Mouse (Mus musculus): ENCODE measurements around the gene Cdk5. TPM values are rescaled to one million over a fixed set of nuclear protein-coding genes. Genes with fewer than 3 reads are reported as not detected.
A peak's percentile ranks its signal among the peaks of the same experiment; 100 is the strongest.

Gene Cdk5
- polyA plus RNA-seq, 1 experiment from 2014 or later: 58.1 TPM

DNA sequence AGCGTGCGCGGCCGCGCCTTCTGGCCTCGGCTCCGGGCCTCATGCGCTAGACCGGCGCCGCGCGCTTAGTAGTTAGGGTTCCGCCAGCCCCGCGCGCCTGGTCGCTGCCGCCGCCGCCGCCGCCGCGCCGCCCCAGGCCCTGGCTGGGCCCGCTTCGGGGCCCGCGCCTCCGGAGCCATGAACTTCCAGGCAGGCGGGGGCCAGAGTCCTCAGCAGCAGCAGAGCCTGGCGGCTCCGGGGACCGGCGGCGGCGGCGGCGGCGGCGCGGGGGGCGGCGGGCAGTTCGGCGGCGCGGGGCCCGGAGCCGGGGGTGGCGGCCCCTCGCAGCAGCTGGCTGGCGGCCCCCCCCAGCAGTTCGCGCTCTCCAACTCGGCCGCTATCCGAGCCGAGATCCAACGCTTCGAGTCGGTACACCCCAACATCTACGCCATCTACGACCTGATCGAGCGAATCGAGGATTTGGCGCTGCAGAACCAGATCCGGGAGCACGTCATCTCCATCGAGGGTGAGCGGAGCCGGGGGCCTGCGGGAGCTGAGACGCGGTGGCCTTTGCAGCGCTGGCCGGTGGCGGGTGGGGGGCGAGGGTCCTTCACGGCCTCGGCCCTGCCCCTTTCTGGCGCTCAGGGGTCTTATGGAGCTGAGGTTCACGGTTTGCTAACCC, 28.8 kb upstream of the Cdk5 start, which contains the start of gene Agap3:
Gene Agap3, plus strand, starts transcription at position 148 of the 661 bp plus-strand sequence.
- peak; percentile 94 for DNase-seq (ENCODE audit: low spot score, missing footprints)
- under 1% methylated on average over 40 of the region's 85 CpGs for WGBS
- Histone ChIP-seq H3K4me1 (ENCODE audit: control insufficient read depth, insufficient read depth, low read length) (peaks cover 41% of the 10 kb centered on the region), H3K36me3 (ENCODE audit: control insufficient read depth, insufficient read depth, low read length) (no peaks in the 10 kb centered on the region), H3K27me3 (ENCODE audit: control insufficient read depth, insufficient read depth, low read length) (no peaks in the 10 kb centered on the region; the same call in 1 of the 2 replicates), H3K9me3 (ENCODE audit: control insufficient read depth, low read length) (no peaks in the 10 kb centered on the region), H3K9ac (ENCODE audit: low read length) (peak within 1 kb of the TSS; percentile 97), H3K4me2 (peak within 1 kb of the TSS; percentile 93), H3K4me3 (ENCODE audit: low read depth, low read length) (peak within 1 kb of the TSS; percentile 98), H3K27ac (ENCODE audit: low read depth, low read length) (peak within 1 kb of the TSS; percentile 85)
- ATAC-seq (ENCODE audit: low FRiP score): peak; percentile 3; the same call in 1 of the 2 replicates

DNA sequence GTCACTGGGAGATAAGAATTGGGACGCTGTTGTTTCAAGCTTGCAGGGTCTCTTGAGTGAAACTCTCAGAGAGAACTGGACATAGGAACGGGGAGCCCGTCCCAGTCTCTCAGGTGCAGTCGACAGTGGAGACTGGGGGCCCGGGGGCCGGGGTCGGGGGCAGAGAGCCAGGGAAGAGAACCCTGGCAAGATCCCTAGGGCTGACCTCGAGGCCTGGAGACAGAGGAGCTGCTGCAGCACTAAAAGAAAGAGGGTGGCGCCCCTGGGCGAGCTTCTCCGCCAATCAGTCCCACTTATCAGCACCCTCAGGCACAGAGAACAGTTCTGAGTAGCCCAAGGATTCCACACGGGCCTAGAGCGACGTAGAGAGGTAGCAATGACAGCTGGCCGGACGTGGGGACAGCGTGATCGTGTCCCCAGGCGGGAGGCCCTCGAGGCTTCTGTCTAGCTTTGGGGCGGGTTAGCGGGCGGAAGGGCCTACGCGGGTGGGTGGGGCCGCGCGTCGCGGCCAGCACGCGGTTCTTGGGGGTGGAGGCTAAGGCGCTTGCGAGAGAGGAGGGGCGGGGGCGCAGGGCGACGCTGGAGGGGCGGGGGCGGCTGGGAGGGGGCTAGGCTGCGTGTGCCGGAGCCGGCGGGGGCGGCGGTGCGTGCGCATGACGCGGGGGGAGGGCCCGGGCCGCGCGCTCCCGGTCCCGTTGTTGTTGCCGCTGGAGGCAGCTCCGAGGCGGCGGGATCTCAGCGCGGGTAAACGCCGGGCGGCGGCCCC, 28.1 kb upstream of the Cdk5 start:
- peak overlapping the region; percentile 98 for H3K4me3 ChIP-seq (ENCODE audit: low read depth, low read length)
- peak overlapping the region; percentile 93 for H3K4me2 ChIP-seq
- no peaks in the 10 kb centered on the region for H3K36me3 ChIP-seq (ENCODE audit: control insufficient read depth, insufficient read depth, low read length)
- H3K9me3 ChIP-seq (ENCODE audit: control insufficient read depth, low read length): no peaks in the 10 kb centered on the region
- H3K27ac ChIP-seq (ENCODE audit: low read depth, low read length): peak overlapping the region; percentile 85
- DNase-seq (ENCODE audit: low spot score, missing footprints) (peak; percentile 98), ATAC-seq (ENCODE audit: low FRiP score) (peak; percentile 79)
- peak overlapping the region; percentile 97 for H3K9ac ChIP-seq (ENCODE audit: low read length)
- WGBS: 4% methylated on average over 36 of the region's 66 CpGs
- peaks cover 41% of the 10 kb centered on the region for H3K4me1 ChIP-seq (ENCODE audit: control insufficient read depth, insufficient read depth, low read length)
- no peaks in the 10 kb centered on the region; the same call in 1 of the 2 replicates for H3K27me3 ChIP-seq (ENCODE audit: control insufficient read depth, insufficient read depth, low read length)

DNA sequence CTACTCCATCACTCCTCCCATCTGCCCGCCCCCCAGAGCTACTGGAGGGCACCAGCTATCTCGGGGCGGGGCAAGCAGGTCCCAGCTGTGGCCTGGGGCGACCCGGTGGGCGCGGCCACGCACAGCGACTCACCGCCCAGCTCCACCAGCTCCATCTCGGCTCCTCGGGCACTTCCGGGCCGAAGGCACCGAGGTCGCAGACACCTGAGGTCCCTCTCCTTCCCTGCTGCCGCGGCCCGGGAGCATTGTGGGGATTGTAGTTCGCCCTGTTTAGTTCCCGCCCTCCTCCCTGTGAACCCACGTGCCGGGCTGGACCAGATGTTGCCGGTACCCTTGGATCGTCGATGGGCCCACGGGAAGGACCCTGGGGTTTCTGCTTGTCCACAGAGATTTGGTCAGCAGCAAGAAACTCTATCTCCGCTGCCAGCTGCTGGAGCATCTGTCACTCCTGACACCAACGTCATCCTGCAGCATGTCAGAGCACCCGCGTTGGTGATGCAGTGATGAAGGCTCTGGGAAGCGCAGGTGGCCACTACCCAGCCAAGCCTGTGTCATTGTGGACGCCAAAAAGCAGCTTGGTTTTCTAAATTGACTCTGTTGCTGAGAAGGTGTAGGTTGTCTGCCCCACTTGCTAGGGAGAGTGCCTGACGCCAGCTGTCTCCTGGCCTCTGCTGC, 24.4 kb upstream of the Cdk5 start, which contains the start of gene Tmub1:
Gene Tmub1, minus strand, starts transcription at position 231 of the 675 bp plus-strand sequence.
- Histone ChIP-seq H3K36me3 (ENCODE audit: control insufficient read depth, insufficient read depth, low read length) (peaks cover 6% of the 10 kb centered on the region; the same call in 1 of the 2 replicates), H3K27ac (ENCODE audit: low read depth, low read length) (peak within 1 kb of the TSS; percentile 5; the same call in 1 of the 2 replicates), H3K9ac (ENCODE audit: low read length) (peak within 1 kb of the TSS; percentile 70), H3K4me3 (ENCODE audit: low read depth, low read length) (peak within 1 kb of the TSS; percentile 51), H3K4me1 (ENCODE audit: control insufficient read depth, insufficient read depth, low read length) (peaks cover 24% of the 10 kb centered on the region), H3K9me3 (ENCODE audit: control insufficient read depth, low read length) (no peaks in the 10 kb centered on the region), H3K27me3 (ENCODE audit: control insufficient read depth, insufficient read depth, low read length) (no peaks in the 10 kb centered on the region; the same call in 1 of the 2 replicates), H3K4me2 (peak within 1 kb of the TSS; percentile 74)
- peak; percentile 54 for ATAC-seq (ENCODE audit: low FRiP score)
- peak; percentile 97 for DNase-seq (ENCODE audit: low spot score, missing footprints)
- WGBS: 2% methylated on average over 34 of the region's 34 CpGs

DNA sequence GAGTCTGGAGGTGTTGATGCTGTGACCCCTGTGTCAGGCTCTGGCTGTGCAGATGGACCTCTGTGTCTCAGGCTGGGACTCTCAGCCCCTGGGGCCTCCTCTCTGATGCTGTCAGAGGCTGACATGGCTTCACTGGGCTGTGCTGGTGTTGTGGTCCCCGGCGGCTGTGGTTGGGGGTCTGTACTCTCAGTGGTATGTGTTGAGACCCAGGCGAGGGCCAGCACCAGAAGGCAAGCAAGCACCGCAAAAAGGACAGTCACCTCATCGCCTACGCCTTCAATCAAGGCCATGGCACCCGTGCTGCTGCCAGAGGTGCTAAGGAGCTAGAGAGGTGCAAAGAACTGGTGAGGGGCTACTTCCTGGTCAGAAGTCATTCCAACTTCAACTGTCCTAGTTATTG, 23.3 kb upstream of the Cdk5 start:
- 92% methylated on average over 7 of the region's 7 CpGs for WGBS
- Histone ChIP-seq H3K36me3 (ENCODE audit: control insufficient read depth, insufficient read depth, low read length) (peaks cover 6% of the 10 kb centered on the region; the same call in 1 of the 2 replicates), H3K9ac (ENCODE audit: low read length) (no peak overlapping the region), H3K9me3 (ENCODE audit: control insufficient read depth, low read length) (no peaks in the 10 kb centered on the region), H3K4me2 (no peak overlapping the region; the same call in 1 of the 2 replicates), H3K27ac (ENCODE audit: low read depth, low read length) (no peak overlapping the region), H3K4me1 (ENCODE audit: control insufficient read depth, insufficient read depth, low read length) (peaks cover 24% of the 10 kb centered on the region), H3K27me3 (ENCODE audit: control insufficient read depth, insufficient read depth, low read length) (no peaks in the 10 kb centered on the region; the same call in 1 of the 2 replicates), H3K4me3 (ENCODE audit: low read depth, low read length) (no peak overlapping the region)
- DNase-seq (ENCODE audit: low spot score, missing footprints): no peak
- no peak for ATAC-seq (ENCODE audit: low FRiP score)

DNA sequence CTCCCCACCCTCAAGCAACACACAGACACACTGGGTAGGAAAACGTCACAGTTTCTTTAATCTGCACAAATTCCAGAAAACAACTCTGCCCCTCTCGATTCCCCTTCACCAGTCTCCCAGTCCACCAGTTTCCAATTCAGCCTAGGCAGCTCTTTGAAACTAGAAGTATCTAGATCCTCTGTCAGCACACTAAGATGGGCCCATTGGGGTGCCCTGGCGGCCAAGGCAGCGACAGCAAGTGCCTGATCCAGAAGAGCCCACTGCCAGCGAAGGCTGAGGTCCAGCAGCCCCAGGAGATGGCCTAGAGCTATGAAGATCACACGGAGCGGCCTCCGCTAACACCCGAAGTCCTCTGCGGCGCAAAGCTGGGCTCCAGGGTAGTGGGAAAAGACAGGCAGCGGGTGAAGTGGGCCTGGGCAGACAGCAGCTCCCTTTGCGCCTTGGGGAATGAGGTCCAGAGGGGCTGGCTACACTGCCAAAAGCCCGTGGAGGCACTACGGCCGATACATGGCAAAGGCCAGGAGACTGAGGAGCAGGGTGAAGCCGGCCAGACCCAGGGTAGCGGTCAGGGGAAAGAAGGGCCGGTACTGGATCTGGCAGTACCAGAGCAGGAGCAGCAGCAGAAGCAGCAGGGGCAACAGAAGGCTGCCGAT, 22.2 kb upstream of the Cdk5 start:
- H3K4me1 ChIP-seq (ENCODE audit: control insufficient read depth, insufficient read depth, low read length): peaks cover 20% of the 10 kb centered on the region
- peak; percentile 5 for ATAC-seq (ENCODE audit: low FRiP score)
- WGBS: 61% methylated on average over 20 of the region's 20 CpGs

DNA sequence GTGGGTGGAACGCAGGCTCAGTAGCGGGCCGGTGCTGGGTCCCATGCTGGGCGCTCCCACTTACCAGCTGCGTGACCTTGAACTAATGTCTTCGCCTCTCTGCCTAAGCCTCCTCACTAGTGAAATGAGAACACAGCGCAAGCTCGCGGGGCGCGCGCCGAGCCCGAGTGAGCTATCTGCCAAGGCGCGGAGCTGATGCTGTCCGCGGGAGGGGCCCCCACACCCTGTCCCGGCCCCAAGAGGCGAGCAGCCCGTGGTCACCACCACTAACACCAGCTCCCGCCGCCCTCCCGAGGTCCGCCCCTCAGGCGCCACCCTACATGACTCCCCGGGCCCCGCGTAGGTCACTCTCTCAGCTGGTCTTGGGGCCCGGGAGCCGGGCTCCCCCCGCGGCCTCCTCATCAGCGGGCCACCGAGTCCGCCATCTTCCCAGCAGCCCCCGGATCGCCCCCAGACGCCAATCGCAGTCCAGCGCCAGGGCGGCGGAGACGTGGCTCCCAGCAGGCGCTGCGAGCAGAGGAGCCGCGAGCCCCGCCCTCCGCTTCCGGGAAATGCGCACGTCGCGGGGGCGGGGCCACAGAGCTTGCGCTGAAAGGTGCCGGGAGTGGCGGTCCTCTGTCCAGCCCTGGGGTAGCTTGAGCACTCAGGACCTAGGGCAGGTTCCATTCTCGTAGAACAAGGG, 21.6 kb upstream of the Cdk5 start, which contains the start of gene Fastk:
Gene Fastk, minus strand, starts transcription at position 542 of the 682 bp plus-strand sequence.
- peaks cover 6% of the 10 kb centered on the region; the same call in 1 of the 2 replicates for H3K36me3 ChIP-seq (ENCODE audit: control insufficient read depth, insufficient read depth, low read length)
- under 1% methylated on average over 55 of the region's 60 CpGs for WGBS
- H3K9ac ChIP-seq (ENCODE audit: low read length): peak within 1 kb of the TSS; percentile 95
- peak; percentile 84 for ATAC-seq (ENCODE audit: low FRiP score)
- peak within 1 kb of the TSS; percentile 75 for H3K27ac ChIP-seq (ENCODE audit: low read depth, low read length)
- H3K4me3 ChIP-seq (ENCODE audit: low read depth, low read length): peak within 1 kb of the TSS; percentile 93
- peak; percentile 98 for DNase-seq (ENCODE audit: low spot score, missing footprints)
- peaks cover 20% of the 10 kb centered on the region for H3K4me1 ChIP-seq (ENCODE audit: control insufficient read depth, insufficient read depth, low read length)
- H3K9me3 ChIP-seq (ENCODE audit: control insufficient read depth, low read length): no peaks in the 10 kb centered on the region
- H3K4me2 ChIP-seq: peak within 1 kb of the TSS; percentile 71
- H3K27me3 ChIP-seq (ENCODE audit: control insufficient read depth, insufficient read depth, low read length): no peaks in the 10 kb centered on the region; the same call in 1 of the 2 replicates

More for the DNA sequence above, 22.2 kb upstream of the Cdk5 start:
- H3K9ac ChIP-seq (ENCODE audit: low read length): peak overlapping the region; percentile 95
- no peaks in the 10 kb centered on the region for H3K9me3 ChIP-seq (ENCODE audit: control insufficient read depth, low read length)
- peak overlapping the region; percentile 50; the same call in 1 of the 2 replicates for H3K27ac ChIP-seq (ENCODE audit: low read depth, low read length)
- H3K4me3 ChIP-seq (ENCODE audit: low read depth, low read length): peak overlapping the region; percentile 93
- DNase-seq (ENCODE audit: low spot score, missing footprints): no peak
- H3K27me3 ChIP-seq (ENCODE audit: control insufficient read depth, insufficient read depth, low read length): no peaks in the 10 kb centered on the region; the same call in 1 of the 2 replicates
- H3K4me2 ChIP-seq: peak overlapping the region; percentile 71
- H3K36me3 ChIP-seq (ENCODE audit: control insufficient read depth, insufficient read depth, low read length): peaks cover 6% of the 10 kb centered on the region; the same call in 1 of the 2 replicates

DNA sequence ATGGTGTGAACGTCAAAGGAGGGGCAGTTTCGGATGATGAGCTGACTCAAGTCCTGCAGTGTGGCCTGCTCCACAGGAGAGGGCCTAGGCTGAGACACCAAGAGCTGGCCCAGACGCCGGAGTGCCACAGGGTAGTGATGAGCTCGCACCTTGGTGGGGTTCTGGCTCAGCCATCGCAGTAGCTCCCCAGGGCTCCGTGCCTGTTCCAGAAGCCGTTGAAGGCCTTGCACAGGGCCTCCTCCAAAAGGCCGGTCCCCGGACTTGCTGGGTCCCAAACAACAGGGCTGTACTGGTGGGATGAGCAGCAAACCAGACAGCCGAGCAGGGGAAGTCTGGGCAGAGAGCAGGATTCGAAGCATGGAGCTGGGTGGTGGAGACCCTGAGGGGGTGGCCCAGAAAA, 20.6 kb upstream of the Cdk5 start:
- no peaks in the 10 kb centered on the region; the same call in 1 of the 2 replicates for H3K27me3 ChIP-seq (ENCODE audit: control insufficient read depth, insufficient read depth, low read length)
- no peak for ATAC-seq (ENCODE audit: low FRiP score)
- H3K4me2 ChIP-seq: peak overlapping the region; percentile 71
- no peaks in the 10 kb centered on the region for H3K9me3 ChIP-seq (ENCODE audit: control insufficient read depth, low read length)
- 88% methylated on average over 12 of the region's 12 CpGs for WGBS
- H3K36me3 ChIP-seq (ENCODE audit: control insufficient read depth, insufficient read depth, low read length): peaks cover 9% of the 10 kb centered on the region; the same call in 1 of the 2 replicates
- H3K9ac ChIP-seq (ENCODE audit: low read length): peak overlapping the region; percentile 95
- H3K4me1 ChIP-seq (ENCODE audit: control insufficient read depth, insufficient read depth, low read length): peaks cover 20% of the 10 kb centered on the region
- peak overlapping the region; percentile 93 for H3K4me3 ChIP-seq (ENCODE audit: low read depth, low read length)
- no peak overlapping the region for H3K27ac ChIP-seq (ENCODE audit: low read depth, low read length)
- no peak for DNase-seq (ENCODE audit: low spot score, missing footprints)

DNA sequence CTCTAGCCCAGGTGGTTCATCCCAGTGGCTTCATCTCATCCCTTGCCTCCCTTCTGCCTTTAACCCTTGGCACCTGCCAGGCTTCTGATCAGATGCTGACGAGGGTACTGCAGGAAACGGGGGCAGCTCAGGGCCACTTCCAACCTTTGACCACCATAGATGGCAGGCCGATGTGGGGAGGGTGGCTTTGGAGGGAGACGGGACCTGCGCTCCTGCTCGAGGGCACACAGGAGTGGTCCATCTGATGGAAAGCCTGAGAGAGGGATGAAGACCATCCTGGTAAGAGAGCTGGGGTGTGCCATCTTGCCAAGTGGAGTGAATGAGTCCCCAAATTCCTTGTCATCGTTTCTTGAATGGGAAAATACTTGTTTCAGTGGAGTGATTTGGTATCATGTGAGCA, 19.9 kb upstream of the Cdk5 start:
- no peak for DNase-seq (ENCODE audit: low spot score, missing footprints)
- no peak overlapping the region for H3K9ac ChIP-seq (ENCODE audit: low read length)
- H3K4me3 ChIP-seq (ENCODE audit: low read depth, low read length): no peak overlapping the region
- no peaks in the 10 kb centered on the region for H3K9me3 ChIP-seq (ENCODE audit: control insufficient read depth, low read length)
- H3K27me3 ChIP-seq (ENCODE audit: control insufficient read depth, insufficient read depth, low read length): no peaks in the 10 kb centered on the region; the same call in 1 of the 2 replicates
- 90% methylated on average over 7 of the region's 7 CpGs for WGBS
- no peak overlapping the region for H3K4me2 ChIP-seq
- no peak overlapping the region for H3K27ac ChIP-seq (ENCODE audit: low read depth, low read length)
- H3K36me3 ChIP-seq (ENCODE audit: control insufficient read depth, insufficient read depth, low read length): peaks cover 9% of the 10 kb centered on the region; the same call in 1 of the 2 replicates
- peaks cover 20% of the 10 kb centered on the region for H3K4me1 ChIP-seq (ENCODE audit: control insufficient read depth, insufficient read depth, low read length)
- no peak for ATAC-seq (ENCODE audit: low FRiP score)

All from midbrain, embryonic 11.5 days (tissue).